Mouse (Mus musculus) thymus, postnatal 25 days (tissue): ENCODE data around the gene Rnaseh1.

Source experiments
- DNase-seq: peaks from one replicate; pipeline ENCODE4 v3.0.0; 2022

Gene Rnaseh1

GRCm38 (mm10) chr12:28649141-28650110 lies at the start of gene Rnaseh1:
TSS of gene Rnaseh1 (plus strand) at chr12:28649602.
- peak; percentile 90 for DNase-seq

GRCm38 (mm10) chr12:28602259-28602658 lies 47.1 kb upstream of the Rnaseh1 start:
- DNase-seq, result no peak

- no peak for DNase-seq
Measured at GRCm38 (mm10) chr12:28603494-28603893, 45.9 kb upstream of the Rnaseh1 start.

GRCm38 (mm10) chr12:28607546-28608305 lies 41.7 kb upstream of the Rnaseh1 start:
- no peak for DNase-seq

GRCm38 (mm10) chr12:28612391-28612790 lies 37.0 kb upstream of the Rnaseh1 start:
- no peak for DNase-seq

- DNase-seq, result no peak
Measured at GRCm38 (mm10) chr12:28614401-28614800, 35.0 kb upstream of the Rnaseh1 start.

GRCm38 (mm10) chr12:28617297-28617696 lies 32.1 kb upstream of the Rnaseh1 start:
- DNase-seq, result no peak

- DNase-seq, result no peak
Measured at GRCm38 (mm10) chr12:28621451-28622166, 27.8 kb upstream of the Rnaseh1 start.

GRCm38 (mm10) chr12:28622167-28622532 lies 27.3 kb upstream of the Rnaseh1 start:
- DNase-seq, result no peak

- DNase-seq, result no peak
Measured at GRCm38 (mm10) chr12:28622641-28623040, 26.8 kb upstream of the Rnaseh1 start.

GRCm38 (mm10) chr12:28623195-28623594 lies 26.2 kb upstream of the Rnaseh1 start, which contains the start of gene Colec11:
TSS of gene Colec11 (minus strand) at chr12:28623377.
- no peak for DNase-seq

- no peak for DNase-seq
Measured at GRCm38 (mm10) chr12:28624251-28624650, 25.2 kb upstream of the Rnaseh1 start.

GRCm38 (mm10) chr12:28625407-28625806 lies 24.0 kb upstream of the Rnaseh1 start:
- DNase-seq, result no peak

- no peak for DNase-seq
Measured at GRCm38 (mm10) chr12:28627092-28627491, 22.3 kb upstream of the Rnaseh1 start.

GRCm38 (mm10) chr12:28628436-28628835 lies 21.0 kb upstream of the Rnaseh1 start:
- no peak for DNase-seq

GRCm38 (mm10) chr12:28635058-28635534 lies 14.3 kb upstream of the Rnaseh1 start:
- no peak for DNase-seq

- peak; percentile 93 for DNase-seq
Measured at GRCm38 (mm10) chr12:28635535-28636476, 13.6 kb upstream of the Rnaseh1 start, which contains the start of gene Rps7. TSS of gene Rps7 (minus strand) at chr12:28635953.

GRCm38 (mm10) chr12:28636543-28636942 lies 12.9 kb upstream of the Rnaseh1 start:
- DNase-seq, result no peak

- no peak for DNase-seq
Measured at GRCm38 (mm10) chr12:28638778-28639177, 10.6 kb upstream of the Rnaseh1 start.

- no peak for DNase-seq
Measured at GRCm38 (mm10) chr12:28662628-28663027, 13.2 kb downstream of the Rnaseh1 start.

- no peak for DNase-seq
Measured at GRCm38 (mm10) chr12:28666734-28667133, 17.3 kb downstream of the Rnaseh1 start.

GRCm38 (mm10) chr12:28667287-28667686 lies 17.9 kb downstream of the Rnaseh1 start:
- no peak for DNase-seq
